Mouse (Mus musculus) G1E (cell line): ENCODE measurements around the gene Tubd1.

ENCODE experiments used
- CTCF ChIP-seq: IDR thresholded peaks from 2 replicates; pipeline ENCODE4 v1.5.1; 2012; ENCODE audit warnings: low read depth, low read length, inconsistent platforms, mixed read lengths
- GATA1 ChIP-seq: IDR thresholded peaks from 2 replicates; pipeline ENCODE4 v1.6.1; 2012; ENCODE audit warnings: borderline replicate concordance, low read length, inconsistent platforms, mixed read lengths

GRCm38 (mm10) chr11:86602116-86602515 is 57.3 kb downstream of the Tubd1 start:
- TF ChIP-seq CTCF (no peak), GATA1 (no peak)
